Mouse (Mus musculus) brain, embryonic 14.5 days (tissue): ENCODE data around the gene Zg16.

Experiments
- CTCF ChIP-seq: fragments of 200-500 bp; IDR thresholded peaks from 2 replicates; pipeline ENCODE4 v1.5.1; 2012; ENCODE audit warnings: inconsistent platforms, mild to moderate bottlenecking, moderate library complexity, borderline replicate concordance; ENCODE audit not compliant: insufficient read depth, insufficient read length; ENCODE audit errors: extremely low read depth
- POLR2A ChIP-seq: fragments of 200-500 bp; IDR thresholded peaks from 2 replicates; pipeline ENCODE4 v1.6.1; 2012; ENCODE audit warnings: mild to moderate bottlenecking, inconsistent platforms, borderline replicate concordance; ENCODE audit not compliant: poor library complexity, insufficient read depth, insufficient read length, severe bottlenecking; ENCODE audit errors: extremely low read depth

DNA sequence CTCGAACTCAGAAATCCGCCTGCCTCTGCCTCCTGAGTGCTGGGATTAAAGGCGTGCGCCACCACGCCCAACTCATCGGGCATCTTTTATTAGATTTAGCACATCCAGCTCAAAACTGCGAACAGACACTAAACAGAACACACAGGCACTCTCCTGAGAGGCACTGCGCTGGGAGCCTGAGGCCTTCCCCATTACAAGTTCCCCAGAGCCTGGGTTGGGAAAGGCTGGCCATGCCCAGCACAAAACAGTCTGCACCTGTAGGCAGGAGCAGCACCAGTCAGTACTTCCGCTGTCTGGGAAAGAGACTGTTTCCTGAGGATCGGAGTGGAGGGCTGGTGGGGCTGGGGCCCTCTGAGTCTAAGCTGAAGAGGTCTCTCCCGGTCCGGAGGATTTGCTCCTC is 72.1 kb downstream of the Zg16 start:
- TF ChIP-seq CTCF, result no peak
- no peak for TF ChIP-seq POLR2A
